Mouse (Mus musculus) forebrain, embryonic 15.5 days (tissue): ENCODE results near the gene Slc16a11. TPM values are rescaled to one million over a fixed set of nuclear protein-coding genes. Genes with fewer than 3 reads are reported as not detected.

Experiments
- ATAC-seq: fragments of 200-750 bp; cut with Nextera tagmentation; replicated peaks from 2 replicates; pipeline ENCODE4 v1.8.0; 2017; ENCODE audit warnings: mild to moderate bottlenecking, moderate TSS enrichment, moderate library complexity
- H3K27ac ChIP-seq: fragments of 300-500 bp; sonication (generic); replicated peaks from 2 replicates; pipeline ENCODE4 v1.5.1; 2015; ENCODE audit warnings: mild to moderate bottlenecking, inconsistent platforms
- H3K27me3 ChIP-seq: fragments of 300-500 bp; sonication (generic); 2 replicates; pipeline ENCODE4 v1.6.1; 2015; ENCODE audit warnings: inconsistent platforms
- H3K36me3 ChIP-seq: fragments of 300-500 bp; sonication (generic); 2 replicates; pipeline ENCODE4 v1.6.1; 2015; ENCODE audit warnings: mild to moderate bottlenecking, inconsistent platforms
- H3K4me1 ChIP-seq: fragments of 300-500 bp; sonication (generic); 2 replicates; pipeline ENCODE4 v1.6.1; 2015; ENCODE audit warnings: inconsistent platforms
- H3K4me2 ChIP-seq: fragments of 300-500 bp; sonication (generic); replicated peaks from 2 replicates; pipeline ENCODE4 v1.6.1; 2015; ENCODE audit warnings: mild to moderate bottlenecking, inconsistent platforms
- H3K4me3 ChIP-seq: fragments of 300-500 bp; sonication (generic); 2 replicates; pipeline ENCODE4 v1.5.1; 2015; ENCODE audit warnings: mild to moderate bottlenecking, inconsistent platforms
- H3K9ac ChIP-seq: fragments of 300-500 bp; sonication (generic); replicated peaks from 2 replicates; pipeline ENCODE4 v1.6.1; 2015; ENCODE audit warnings: mild to moderate bottlenecking, inconsistent platforms
- H3K9me3 ChIP-seq: fragments of 300-500 bp; sonication (generic); 2 replicates; pipeline ENCODE4 v1.6.1; 2016; ENCODE audit warnings: inconsistent platforms
- WGBS: fragments of 180-500 bp; shearing (Covaris S2); methylation state at CpG from one replicate; pipeline ENCODE4 v1.1.7; 2015; ENCODE audit warnings: mixed read lengths; 5-methylcytosine and 5-hydroxymethylcytosine counted together
- polyA plus RNA-seq: library from polyadenylated mRNA; unstranded; fragments of >200 nt; fragmentation: Nextera tagmentation; extraction: Ambion mirVana; gene quantifications from 2 replicates; pipeline ENCODE4 v1.2.1, GENCODE M21; 2015

The Slc16a11 gene
- polyA plus RNA-seq, 1 experiment from 2014 or later: 3.6 TPM

DNA sequence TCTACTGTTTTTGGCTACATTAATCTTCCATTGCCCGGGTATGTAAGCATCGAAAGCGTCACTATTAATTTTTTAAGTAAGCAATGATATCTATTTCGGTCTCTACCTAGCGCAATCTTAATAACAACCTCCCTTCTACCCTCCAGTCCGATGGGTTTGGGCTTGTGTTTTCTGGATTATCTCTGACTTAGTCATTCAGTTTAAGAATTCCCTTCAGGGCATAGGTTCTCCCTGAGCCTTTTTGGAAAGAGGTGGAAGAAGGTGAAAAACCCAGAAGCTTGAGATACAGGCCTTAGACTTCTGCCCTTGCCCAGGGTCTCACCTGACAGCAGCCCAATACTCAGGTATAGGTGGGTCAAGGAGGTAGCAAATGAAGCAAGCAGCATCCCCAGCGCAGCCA lies 7.3 kb downstream of the Slc16a11 start:
- Histone ChIP-seq H3K36me3 (peaks cover 3% of the 10 kb centered on the region; the same call in 1 of the 2 replicates), H3K4me2 (peak overlapping the region; percentile 82), H3K9ac (peak overlapping the region; percentile 77), H3K9me3 (no peaks in the 10 kb centered on the region), H3K27me3 (peaks cover 22% of the 10 kb centered on the region), H3K27ac (peak overlapping the region; percentile 93), H3K4me1 (peaks cover 31% of the 10 kb centered on the region), H3K4me3 (peak overlapping the region; percentile 64)
- 56% methylated on average over 7 of the region's 7 CpGs for WGBS
- no peak for ATAC-seq

DNA sequence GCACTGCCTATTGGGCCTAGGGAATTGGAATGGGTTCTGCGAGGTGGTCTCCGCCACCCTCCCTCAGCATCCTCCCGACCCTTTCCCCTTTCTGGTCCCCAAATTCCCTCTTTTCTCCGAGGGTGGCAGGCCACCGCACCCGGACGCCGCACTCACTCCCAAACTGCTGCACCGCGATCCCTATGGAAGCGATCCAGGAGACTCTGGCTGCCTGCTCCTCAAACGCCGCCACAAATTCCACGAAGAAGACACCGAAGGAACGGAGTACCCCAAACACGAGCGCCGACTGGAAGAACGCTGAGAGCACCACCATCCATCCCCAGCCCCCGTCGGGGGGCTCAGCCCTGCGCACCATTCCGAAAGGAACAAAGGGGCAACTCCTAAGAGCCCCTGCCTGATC lies 7.8 kb downstream of the Slc16a11 start:
- under 1% methylated on average over 24 of the region's 24 CpGs for WGBS
- H3K27ac ChIP-seq: peak overlapping the region; percentile 93
- H3K9ac ChIP-seq: peak overlapping the region; percentile 77
- H3K27me3 ChIP-seq: peaks cover 17% of the 10 kb centered on the region
- peak overlapping the region; percentile 64 for H3K4me3 ChIP-seq
- H3K9me3 ChIP-seq: no peaks in the 10 kb centered on the region
- peaks cover 30% of the 10 kb centered on the region for H3K4me1 ChIP-seq
- ATAC-seq: peak; percentile 4; the same call in 1 of the 2 replicates
- peak overlapping the region; percentile 82 for H3K4me2 ChIP-seq
- H3K36me3 ChIP-seq: peaks cover 3% of the 10 kb centered on the region; the same call in 1 of the 2 replicates

DNA sequence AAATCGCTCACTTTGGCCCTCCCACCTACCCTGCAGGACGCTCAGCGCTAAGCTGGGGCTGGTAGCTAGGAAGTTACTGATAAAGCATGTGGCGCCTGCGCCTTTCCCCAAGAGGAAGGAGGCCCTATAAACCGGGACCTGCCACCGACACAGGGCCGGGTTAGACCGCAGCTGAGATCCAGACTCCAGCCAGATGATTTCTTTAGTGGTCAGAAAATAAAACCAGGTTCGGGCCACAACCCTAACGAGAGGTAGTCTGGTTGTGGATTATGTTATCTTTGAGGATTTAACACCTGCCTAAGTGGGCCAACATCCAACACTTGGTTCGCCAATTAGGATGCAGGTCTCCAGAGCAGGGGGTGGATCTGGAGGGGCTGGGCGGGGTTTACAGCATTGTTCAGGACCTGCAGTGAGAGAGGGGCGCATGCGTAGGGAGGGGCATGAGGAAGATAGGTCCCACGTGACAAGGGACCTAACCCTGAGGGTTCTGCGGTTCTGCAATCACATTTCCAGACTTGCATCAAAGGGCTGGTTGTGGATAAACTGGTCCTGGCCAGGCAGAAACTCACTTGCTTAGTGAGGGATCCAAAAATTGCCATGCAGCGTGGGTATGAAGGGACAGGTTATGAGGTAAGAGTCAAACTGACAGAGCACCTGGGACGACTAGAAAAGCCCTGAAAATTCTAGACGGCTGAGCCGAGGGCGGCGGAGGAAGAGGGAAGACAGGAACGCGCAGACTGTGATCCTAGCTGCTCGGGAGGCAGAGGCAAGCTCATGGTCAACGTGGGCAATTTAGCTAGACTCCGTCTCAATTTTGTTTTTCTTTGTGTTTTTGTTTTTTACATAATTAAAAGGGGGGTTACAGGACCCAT lies 8.4 kb downstream of the Slc16a11 start, which contains the start of gene Slc16a13:
TSS of gene Slc16a13 (minus strand) at position 334 of the 872 bp plus-strand sequence.
- Histone ChIP-seq H3K27ac (peak within 1 kb of the TSS; percentile 93), H3K4me1 (peaks cover 33% of the 10 kb centered on the region), H3K4me3 (peak within 1 kb of the TSS; percentile 64), H3K36me3 (peaks cover 3% of the 10 kb centered on the region; the same call in 1 of the 2 replicates), H3K27me3 (peaks cover 11% of the 10 kb centered on the region), H3K9me3 (no peaks in the 10 kb centered on the region), H3K9ac (peak within 1 kb of the TSS; percentile 77), H3K4me2 (peak within 1 kb of the TSS; percentile 82)
- WGBS: under 1% methylated on average over 28 of the region's 28 CpGs
- ATAC-seq: peak; percentile 95

- Histone ChIP-seq H3K36me3 (no peaks in the 10 kb centered on the region; the same call in 1 of the 2 replicates), H3K9ac (peak overlapping the region; percentile 72), H3K4me3 (peak overlapping the region; percentile 64), H3K4me1 (peaks cover 42% of the 10 kb centered on the region), H3K27ac (peak overlapping the region; percentile 93), H3K4me2 (peak overlapping the region; percentile 82), H3K27me3 (peaks cover 8% of the 10 kb centered on the region; the same call in 1 of the 2 replicates), H3K9me3 (no peaks in the 10 kb centered on the region)
- no peak for ATAC-seq
- WGBS: 8% methylated on average over 14 of the region's 14 CpGs
Measured at GRCm38 (mm10) chr11:70221603-70222500, 9.3 kb downstream of the Slc16a11 start.

GRCm38 (mm10) chr11:70223724-70224123 lies 11.2 kb downstream of the Slc16a11 start:
- WGBS: 95% methylated on average over 9 of the region's 9 CpGs
- H3K27me3 ChIP-seq: peaks cover 17% of the 10 kb centered on the region
- no peaks in the 10 kb centered on the region for H3K9me3 ChIP-seq
- no peak overlapping the region for H3K4me2 ChIP-seq
- no peak overlapping the region for H3K9ac ChIP-seq
- no peaks in the 10 kb centered on the region for H3K36me3 ChIP-seq
- H3K27ac ChIP-seq: no peak overlapping the region
- no peak overlapping the region for H3K4me3 ChIP-seq
- peaks cover 55% of the 10 kb centered on the region for H3K4me1 ChIP-seq
- no peak for ATAC-seq

- H3K9ac ChIP-seq: peak overlapping the region; percentile 40
- 23% methylated on average over 27 of the region's 27 CpGs for WGBS
- peak overlapping the region; percentile 36 for H3K4me3 ChIP-seq
- no peaks in the 10 kb centered on the region for H3K36me3 ChIP-seq
- no peaks in the 10 kb centered on the region for H3K9me3 ChIP-seq
- H3K27me3 ChIP-seq: peaks cover 39% of the 10 kb centered on the region
- peak overlapping the region; percentile 36; the same call in 1 of the 2 replicates for H3K27ac ChIP-seq
- peaks cover 62% of the 10 kb centered on the region for H3K4me1 ChIP-seq
- peak overlapping the region; percentile 46 for H3K4me2 ChIP-seq
- no peak; the same call in 1 of the 2 replicates for ATAC-seq
Measured at GRCm38 (mm10) chr11:70225798-70226601, 13.4 kb downstream of the Slc16a11 start.

DNA sequence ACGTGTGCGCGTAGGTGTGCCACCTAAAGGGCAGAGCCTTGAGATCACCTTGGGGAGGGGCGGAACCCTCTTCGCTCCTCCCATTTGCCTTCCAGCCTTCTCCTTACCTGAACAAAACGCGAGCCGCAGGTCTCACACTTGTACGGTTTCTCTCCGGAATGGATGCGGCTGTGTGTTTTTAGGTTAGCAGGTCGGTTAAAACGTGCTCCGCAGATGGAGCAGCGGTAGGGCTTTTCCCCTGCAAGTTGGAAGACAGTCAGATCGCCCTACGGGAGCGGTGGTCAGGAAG lies 14.0 kb downstream of the Slc16a11 start:
- H3K9ac ChIP-seq: peak overlapping the region; percentile 40
- peak overlapping the region; percentile 36; the same call in 1 of the 2 replicates for H3K27ac ChIP-seq
- no peaks in the 10 kb centered on the region for H3K36me3 ChIP-seq
- H3K4me3 ChIP-seq: peak overlapping the region; percentile 36
- no peaks in the 10 kb centered on the region for H3K9me3 ChIP-seq
- peaks cover 60% of the 10 kb centered on the region for H3K4me1 ChIP-seq
- peak overlapping the region; percentile 46 for H3K4me2 ChIP-seq
- WGBS: 8% methylated on average over 18 of the region's 18 CpGs
- peaks cover 39% of the 10 kb centered on the region for H3K27me3 ChIP-seq
- no peak for ATAC-seq

DNA sequence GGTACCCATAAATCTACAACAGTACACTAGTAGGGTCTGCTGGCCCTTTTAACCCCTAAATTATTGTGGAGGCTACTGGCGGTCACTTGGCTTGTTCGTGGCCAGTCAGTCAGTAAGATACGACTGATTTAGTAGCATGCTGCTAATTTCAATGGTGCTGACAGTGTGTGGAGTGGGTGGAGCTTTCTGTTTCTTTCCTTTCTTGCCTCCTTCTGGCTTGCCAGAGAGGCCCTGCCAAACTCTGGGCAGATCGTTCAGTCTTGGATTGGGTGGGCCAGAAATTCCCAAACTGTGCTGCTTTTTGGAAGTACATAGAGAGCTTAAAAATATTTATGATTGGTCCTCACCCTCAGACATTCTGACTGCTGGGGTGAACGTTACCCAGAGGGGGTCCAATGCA lies 14.6 kb downstream of the Slc16a11 start:
- peaks cover 39% of the 10 kb centered on the region for H3K27me3 ChIP-seq
- H3K9me3 ChIP-seq: no peaks in the 10 kb centered on the region
- ATAC-seq: peak; percentile 41; the same call in 1 of the 2 replicates

GRCm38 (mm10) chr11:70227661-70228245 lies 15.2 kb downstream of the Slc16a11 start:
- peak overlapping the region; percentile 5; the same call in 1 of the 2 replicates for H3K4me2 ChIP-seq
- ATAC-seq: no peak
- 0 out of 2 replicates have a peak overlapping the region, but pooled peaks have one; percentile 36 for H3K4me3 ChIP-seq

More for the DNA sequence above, 14.6 kb downstream of the Slc16a11 start:
- H3K4me3 ChIP-seq: peak overlapping the region; percentile 36
- WGBS: 30% methylated on average over 5 of the region's 5 CpGs
- H3K27ac ChIP-seq: peak overlapping the region; percentile 36
- H3K9ac ChIP-seq: peak overlapping the region; percentile 40; the same call in 1 of the 2 replicates
- peak overlapping the region; percentile 46 for H3K4me2 ChIP-seq
- peaks cover 55% of the 10 kb centered on the region for H3K4me1 ChIP-seq
- no peaks in the 10 kb centered on the region for H3K36me3 ChIP-seq

DNA sequence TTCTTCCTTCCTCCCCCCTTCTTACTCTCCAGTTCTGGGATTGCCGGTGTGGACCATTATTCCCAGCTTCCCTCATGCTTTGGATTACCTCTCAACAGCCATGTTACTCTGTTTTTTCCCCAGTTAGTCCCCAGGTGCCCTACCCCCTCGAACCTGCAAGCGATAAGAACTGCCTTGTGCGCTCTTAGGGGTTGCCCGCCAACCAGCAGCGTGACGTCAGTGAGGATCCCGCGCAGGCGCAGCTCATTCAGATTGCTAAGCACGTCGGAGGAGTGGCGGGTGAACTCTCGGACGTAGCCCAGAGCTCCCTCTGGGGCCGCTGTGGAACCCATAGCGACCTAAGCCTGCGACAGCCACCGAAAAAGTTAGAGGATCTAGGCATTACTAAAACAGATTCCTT lies 16.3 kb downstream of the Slc16a11 start:
- peak; percentile 41; the same call in 1 of the 2 replicates for ATAC-seq
- peak overlapping the region; percentile 21; the same call in 1 of the 2 replicates for H3K9ac ChIP-seq

More at GRCm38 (mm10) chr11:70227661-70228245, 15.2 kb downstream of the Slc16a11 start:
- 86% methylated on average over 4 of the region's 4 CpGs for WGBS
- Histone ChIP-seq H3K9ac (no peak overlapping the region), H3K4me1 (peaks cover 53% of the 10 kb centered on the region), H3K36me3 (no peaks in the 10 kb centered on the region), H3K9me3 (no peaks in the 10 kb centered on the region), H3K27ac (peak overlapping the region; percentile 36; the same call in 1 of the 2 replicates), H3K27me3 (peaks cover 39% of the 10 kb centered on the region)

More for the DNA sequence above, 16.3 kb downstream of the Slc16a11 start:
- Histone ChIP-seq H3K4me1 (peaks cover 59% of the 10 kb centered on the region), H3K4me2 (peak overlapping the region; percentile 46), H3K27ac (no peak overlapping the region), H3K9me3 (no peaks in the 10 kb centered on the region), H3K36me3 (no peaks in the 10 kb centered on the region), H3K4me3 (peak overlapping the region; percentile 32), H3K27me3 (peaks cover 39% of the 10 kb centered on the region)
- WGBS: under 1% methylated on average over 19 of the region's 19 CpGs
